In the genomic region with DNA sequence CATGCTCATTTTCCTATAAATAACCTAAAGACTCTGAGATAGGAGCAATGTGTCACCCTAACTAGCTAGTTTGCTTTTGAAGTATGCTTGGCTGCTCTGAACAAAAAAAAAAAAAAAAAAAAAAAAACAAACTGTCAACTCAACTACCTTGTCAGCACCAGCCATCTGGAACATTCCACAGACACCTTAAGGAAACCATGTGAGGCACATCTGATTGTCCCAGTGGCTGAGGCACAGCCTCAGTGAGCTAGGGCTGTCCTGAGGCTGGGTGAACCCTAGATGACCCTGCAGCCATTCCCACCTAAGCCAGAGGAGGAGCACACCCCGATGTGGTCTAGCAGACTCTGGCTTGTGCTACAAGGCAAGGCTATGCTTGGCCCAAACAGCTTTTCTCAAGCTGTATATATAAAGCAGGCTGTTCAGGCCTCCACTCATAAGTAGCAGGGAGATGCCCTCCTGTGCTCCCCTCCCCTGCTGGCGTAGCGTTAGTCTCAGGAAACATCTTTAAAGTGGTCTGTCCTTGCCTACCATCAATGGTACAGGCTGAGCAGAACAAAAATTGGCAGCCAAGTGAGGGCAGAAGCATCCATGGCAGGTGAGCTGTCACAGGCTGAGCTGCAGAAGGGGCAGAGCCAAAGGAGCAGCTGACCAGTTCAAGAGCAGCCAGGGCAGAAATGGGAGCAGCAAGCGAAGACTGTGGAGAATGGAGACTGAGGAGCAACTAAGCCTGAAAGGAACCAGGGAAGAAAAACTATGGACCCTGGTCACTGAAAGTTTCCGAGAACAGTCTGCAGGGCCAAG, we compare ENCODE assay signal across 1 mouse cellular context.
TF ChIP-seq lines count a peak whose summit lies in the region.

No protein-coding gene starts in this region.

TF ChIP-seq in MEL, 35 proteins besides CTCF, POLR2A, EP300 and RAD21 (continued from another document):
- no peak for TF ChIP-seq SMC3 (IDR thresholded peaks at IDR 0.05; ENCODE audit: low read depth, low read length)
- TF ChIP-seq GABPA (IDR thresholded peaks at IDR 0.05; ENCODE audit: low read depth, low read length) = no peak
- peak; percentile 71 for TF ChIP-seq ZNF384 (IDR thresholded peaks at IDR 0.05; ENCODE audit: low read depth, low read length)
- TF ChIP-seq TAL1 (IDR thresholded peaks at IDR 0.05; ENCODE audit: low read length) = peak; percentile 52
